Mouse (Mus musculus): ENCODE results near the gene Selenbp2.
"Not testable (repeated sequence)": the region's sequence is repeated elsewhere in the genome, so short reads cannot be mapped to it uniquely, and the experiment has no call there.

The Selenbp2 gene

GRCm38 (mm10) chr3:94693329-94693825, at the start of gene Selenbp2:
Gene Selenbp2 (plus strand): TSS chr3:94693556.
- no peak for DNase-seq

- DNase-seq = peak in 1 of 2 experiments; percentile 3
These were observed 44.4 kb upstream of the Selenbp2 start for GRCm38 (mm10) chr3:94648755-94649590.

GRCm38 (mm10) chr3:94650409-94650808, 42.9 kb upstream of the Selenbp2 start:
- DNase-seq = peak in 1 of 2 experiments; percentile 9

GRCm38 (mm10) chr3:94653967-94654366, 39.4 kb upstream of the Selenbp2 start:
- DNase-seq = not testable (repeated sequence)

- peak; percentile 10 to 11 for DNase-seq
These were observed 35.3 kb upstream of the Selenbp2 start for GRCm38 (mm10) chr3:94657852-94658739.

- peak; percentile 70 to 73 for DNase-seq
These were observed 34.6 kb upstream of the Selenbp2 start, which contains the start of gene Tuft1 for GRCm38 (mm10) chr3:94658740-94659095. Gene Tuft1 (minus strand): TSS chr3:94658872.

- peak; percentile 9 to 24 for DNase-seq
These were observed 34.1 kb upstream of the Selenbp2 start for GRCm38 (mm10) chr3:94659142-94659748.

GRCm38 (mm10) chr3:94660841-94661240, 32.5 kb upstream of the Selenbp2 start:
- DNase-seq = not testable (repeated sequence)

- not testable (repeated sequence) for DNase-seq
These were observed 28.1 kb upstream of the Selenbp2 start for GRCm38 (mm10) chr3:94665060-94665802.

GRCm38 (mm10) chr3:94665896-94666295, 27.5 kb upstream of the Selenbp2 start:
- not testable (repeated sequence) for DNase-seq

GRCm38 (mm10) chr3:94675101-94675500, 18.3 kb upstream of the Selenbp2 start:
- DNase-seq = not testable (repeated sequence)

GRCm38 (mm10) chr3:94679351-94679841, 14.0 kb upstream of the Selenbp2 start:
- no peak for DNase-seq

- not testable (repeated sequence) for DNase-seq
These were observed 13.3 kb upstream of the Selenbp2 start for GRCm38 (mm10) chr3:94680032-94680431.

- no peak for DNase-seq
These were observed 12.6 kb upstream of the Selenbp2 start for GRCm38 (mm10) chr3:94680783-94681182.

- no peak for DNase-seq
These were observed 9.7 kb upstream of the Selenbp2 start for GRCm38 (mm10) chr3:94683646-94684045.

GRCm38 (mm10) chr3:94685989-94686772, 7.2 kb upstream of the Selenbp2 start:
- not testable (repeated sequence) for DNase-seq

- DNase-seq = not testable (repeated sequence)
These were observed 4.7 kb upstream of the Selenbp2 start for GRCm38 (mm10) chr3:94688698-94689097.

GRCm38 (mm10) chr3:94689195-94689594, 4.2 kb upstream of the Selenbp2 start:
- not testable (repeated sequence) for DNase-seq

- DNase-seq = not testable (repeated sequence)
These were observed 3.2 kb upstream of the Selenbp2 start for GRCm38 (mm10) chr3:94690162-94690561.

- no peak for DNase-seq
These were observed 2.6 kb upstream of the Selenbp2 start for GRCm38 (mm10) chr3:94690616-94691247.

Data from cerebellum, postnatal 14 days (tissue).